Mouse (Mus musculus) lung, postnatal 0 days (tissue): ENCODE data around the gene Cdk5rap1.

Source experiments
- CTCF ChIP-seq: IDR thresholded peaks from 2 replicates; pipeline ENCODE4 v1.5.1; 2016; ENCODE audit warnings: antibody characterized with exemption, mild to moderate bottlenecking
- EP300 ChIP-seq: IDR thresholded peaks from 2 replicates; pipeline ENCODE4 v1.6.1; 2016; ENCODE audit warnings: antibody characterized with exemption, mild to moderate bottlenecking, control low read depth

GRCm38 (mm10) chr2:154410355-154410754, 37.5 kb upstream of the Cdk5rap1 start:
- TF ChIP-seq CTCF (no peak), EP300 (no peak)
